In genomic region chr15:11339467-11340180, GRCm38 (mm10) we compare ENCODE assay signal across 13 mouse cellular contexts. TPM values are rescaled to one million over a fixed set of nuclear protein-coding genes. Genes with fewer than 3 reads are reported as not detected.
DNase-seq lines count a peak whose midpoint lies in the region.
"Had no signal": no experiment of that assay in that cellular context is flagged by ENCODE, and none has a peak within 500 bp of the region (broad histone marks: within the 10 kb centered on the region; RNA-seq: fewer than 3 reads in every experiment).

No protein-coding gene starts in this region.

- DNase-seq in cerebellum, postnatal 14 days = peak; percentile 2 to 6
- DNase-seq in cerebellum, adult 18-20 months = no peak
- peak; percentile 19 to 34 for DNase-seq in layer of hippocampus, postnatal 10 days (ENCODE audit: low spot score in 2 of 2)
- DNase-seq in layer of hippocampus, postnatal 25 days (ENCODE audit: extremely low spot score in 1 of 2, low spot score in 1 of 2) = no peak
- peak; percentile 49 to 51 for DNase-seq in right cerebral cortex, postnatal 10 days (ENCODE audit: low spot score in 2 of 2)
- DNase-seq in right cerebral cortex, adult 2 months (ENCODE audit: low spot score in 2 of 2) = no peak
- no peak for DNase-seq in urinary bladder, postnatal 25 days (ENCODE audit: low spot score)
- DNase-seq in lung, postnatal 36 days = no peak
- DNase-seq: adrenal gland, postnatal 25 days; kidney, adult 11 months; kidney, postnatal 10 days; lung, postnatal 14 days; thymus, postnatal 36 days had no signal

RNA-seq across cellular contexts. Expression of gene Tars, which starts 59.8 kb away (rescaled TPM):
- total RNA-seq in layer of hippocampus, postnatal 10 days (2021) = 10 to 100 TPM; 40.6 to 46.4 TPM
- total RNA-seq in layer of hippocampus, postnatal 25 days (2021) = 10 to 100 TPM; 30.1 to 30.9 TPM

Comparison
In these comparisons a context has a peak if more than half of its experiments do, and no peak if none do; other contexts are left out.
1. DNase-seq: peak in cerebellum, postnatal 14 days (2 of 2), layer of hippocampus, postnatal 10 days (2 of 2) and right cerebral cortex, postnatal 10 days (2 of 2); none in cerebellum, adult 18-20 months (0 of 2), layer of hippocampus, postnatal 25 days (0 of 2), right cerebral cortex, adult 2 months (0 of 2), urinary bladder, postnatal 25 days (single experiment) and lung, postnatal 36 days (single experiment).